Mouse (Mus musculus): ENCODE data around the gene Acp6.
"Not testable (repeated sequence)": the region's sequence is repeated elsewhere in the genome, so short reads cannot be mapped to it uniquely, and the experiment has no call there.

Gene Acp6

GRCm38 (mm10) chr3:97158611-97159508 lies at the start of gene Acp6:
Acp6 (plus strand) TSS chr3:97158777.
- DNase-seq: peak; percentile 97

GRCm38 (mm10) chr3:97117511-97117910 lies 41.1 kb upstream of the Acp6 start:
- no peak for DNase-seq

- DNase-seq: peak; percentile 12
Observed at GRCm38 (mm10) chr3:97118313-97118712, 40.3 kb upstream of the Acp6 start.

GRCm38 (mm10) chr3:97124193-97124592 lies 34.4 kb upstream of the Acp6 start:
- DNase-seq: peak; percentile 35

- no peak for DNase-seq
Observed at GRCm38 (mm10) chr3:97129410-97129809, 29.2 kb upstream of the Acp6 start.

GRCm38 (mm10) chr3:97137666-97138065 lies 20.9 kb upstream of the Acp6 start:
- not testable (repeated sequence) for DNase-seq

- DNase-seq: no peak
Observed at GRCm38 (mm10) chr3:97151092-97151491, 7.5 kb upstream of the Acp6 start.

GRCm38 (mm10) chr3:97156431-97156830 lies 2.1 kb upstream of the Acp6 start:
- no peak for DNase-seq

- DNase-seq: no peak
Observed at GRCm38 (mm10) chr3:97157308-97157707, 1.3 kb upstream of the Acp6 start.

GRCm38 (mm10) chr3:97157958-97158599 lies 498 bp upstream of the Acp6 start:
- DNase-seq: peak; percentile 92

- peak; percentile 14 for DNase-seq
Observed at GRCm38 (mm10) chr3:97159509-97159850, 903 bp downstream of the Acp6 start.

GRCm38 (mm10) chr3:97159986-97160385 lies 1.4 kb downstream of the Acp6 start:
- no peak for DNase-seq

GRCm38 (mm10) chr3:97160908-97161307 lies 2.3 kb downstream of the Acp6 start:
- DNase-seq: peak; percentile 19

GRCm38 (mm10) chr3:97161773-97162172 lies 3.2 kb downstream of the Acp6 start:
- DNase-seq: no peak

- no peak for DNase-seq
Observed at GRCm38 (mm10) chr3:97164477-97164876, 5.9 kb downstream of the Acp6 start.

- no peak for DNase-seq
Observed at GRCm38 (mm10) chr3:97167126-97167525, 8.5 kb downstream of the Acp6 start.

GRCm38 (mm10) chr3:97171531-97171930 lies 13.0 kb downstream of the Acp6 start:
- no peak for DNase-seq

- no peak for DNase-seq
Observed at GRCm38 (mm10) chr3:97172231-97172630, 13.7 kb downstream of the Acp6 start.

- DNase-seq: no peak
Observed at GRCm38 (mm10) chr3:97172632-97173031, 14.1 kb downstream of the Acp6 start.

- DNase-seq: no peak
Observed at GRCm38 (mm10) chr3:97178885-97179284, 20.3 kb downstream of the Acp6 start.

GRCm38 (mm10) chr3:97180527-97180926 lies 21.9 kb downstream of the Acp6 start:
- DNase-seq: no peak

- peak; percentile 37 for DNase-seq
Observed at GRCm38 (mm10) chr3:97183810-97184209, 25.2 kb downstream of the Acp6 start.

GRCm38 (mm10) chr3:97185098-97185860 lies 26.7 kb downstream of the Acp6 start:
- peak; percentile 87 for DNase-seq
